Mouse (Mus musculus) kidney, postnatal 0 days (tissue): ENCODE measurements around the gene Mroh2b. TPM values are rescaled to one million over a fixed set of nuclear protein-coding genes. Genes with fewer than 3 reads are reported as not detected.

Source experiments
- ATAC-seq: fragments of 200-750 bp; cut with Nextera tagmentation; replicated peaks from 2 replicates; pipeline ENCODE4 v1.8.0; 2017; ENCODE audit warnings: low read depth, moderate number of reproducible peaks, moderate TSS enrichment, moderate library complexity; ENCODE audit not compliant: low FRiP score
- DNase-seq: peaks from one replicate; pipeline ENCODE4 v3.0.0-alpha.2; 2016; ENCODE audit warnings: low spot score
- H3K27ac ChIP-seq: fragments of 300-500 bp; sonication (generic); 2 replicates; pipeline ENCODE4 v1.5.1; 2014; ENCODE audit warnings: mild to moderate bottlenecking
- H3K27me3 ChIP-seq: fragments of 300-500 bp; sonication (generic); 2 replicates; pipeline ENCODE4 v1.6.1; 2014; ENCODE audit warnings: low read length, mixed read lengths; ENCODE audit not compliant: insufficient read depth
- H3K36me3 ChIP-seq: fragments of 300-500 bp; sonication (generic); 2 replicates; pipeline ENCODE4 v1.6.1; 2014; ENCODE audit warnings: low read length, mixed read lengths; ENCODE audit not compliant: insufficient read depth
- H3K4me1 ChIP-seq: fragments of 300-500 bp; sonication (generic); replicated peaks from 2 replicates; pipeline ENCODE4 v1.6.1; 2014; ENCODE audit warnings: antibody characterized with exemption, low read length, mixed read lengths; ENCODE audit not compliant: insufficient read depth
- H3K4me2 ChIP-seq: fragments of 300-500 bp; sonication (generic); 2 replicates; pipeline ENCODE4 v1.6.1; 2014; ENCODE audit warnings: mild to moderate bottlenecking, low read length, moderate library complexity, mixed read lengths
- H3K4me3 ChIP-seq: fragments of 300-500 bp; sonication (generic); replicated peaks from 2 replicates; pipeline ENCODE4 v1.5.1; 2014; ENCODE audit warnings: low read depth, low read length
- H3K9ac ChIP-seq: fragments of 300-500 bp; sonication (generic); 2 replicates; pipeline ENCODE4 v1.6.1; 2014; ENCODE audit warnings: low read depth, low read length
- H3K9me3 ChIP-seq: fragments of 300-500 bp; sonication (generic); replicated peaks from 2 replicates; pipeline ENCODE4 v1.6.1; 2016; ENCODE audit warnings: low read length, inconsistent platforms, mixed read lengths
- CTCF ChIP-seq: IDR thresholded peaks from 2 replicates; pipeline ENCODE4 v1.5.1; 2016; ENCODE audit warnings: antibody characterized with exemption, low read depth, mild to moderate bottlenecking, moderate library complexity
- WGBS: fragments of 180-500 bp; shearing (Covaris S2); extraction: QIAGEN DNeasy Blood & Tissue Kit; methylation state at CpG from one replicate; pipeline ENCODE4 v1.1.7; 2014; 5-methylcytosine and 5-hydroxymethylcytosine counted together
- polyA plus RNA-seq: library from polyadenylated mRNA; unstranded; fragments of >200 nt; fragmentation: Nextera tagmentation; extraction: Ambion mirVana; gene quantifications from 2 replicates; pipeline ENCODE4 v1.2.1, GENCODE M21; 2015

Gene Mroh2b
- polyA plus RNA-seq, 1 experiment from 2014 or later: not detected

DNA sequence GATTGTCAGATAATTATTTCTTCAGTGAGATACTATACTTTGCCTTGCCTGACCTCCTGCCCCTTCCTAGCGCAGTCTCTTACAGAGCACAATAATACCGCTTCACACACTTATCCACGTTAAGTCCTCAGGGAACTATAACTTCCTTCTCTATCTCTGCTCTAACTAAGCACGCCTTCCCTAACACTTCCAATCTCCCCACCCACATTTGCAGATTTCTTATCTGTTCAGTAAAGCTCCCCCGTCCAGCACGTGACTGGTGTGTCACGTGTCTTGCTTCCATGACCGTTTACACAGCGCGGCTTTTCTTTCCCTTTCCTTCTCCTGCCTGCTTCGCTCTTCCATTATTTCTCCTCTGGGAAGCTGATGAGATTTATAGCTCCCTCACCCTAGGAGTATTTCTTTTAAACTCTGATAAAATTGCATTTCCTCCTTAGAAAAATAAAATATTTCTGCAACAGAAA lies 111.1 kb downstream of the Mroh2b start:
- no peaks in the 10 kb centered on the region for H3K27me3 ChIP-seq
- peak overlapping the region; percentile 48 for H3K4me2 ChIP-seq
- no peaks in the 10 kb centered on the region for H3K4me1 ChIP-seq
- ATAC-seq (peak; percentile 87), DNase-seq (peak; percentile 81)
- H3K36me3 ChIP-seq: no peaks in the 10 kb centered on the region
- peak overlapping the region; percentile 2; the same call in 1 of the 2 replicates for H3K4me3 ChIP-seq
- no peak overlapping the region for H3K9ac ChIP-seq
- no peak for TF ChIP-seq CTCF
- H3K27ac ChIP-seq: no peak overlapping the region
- no peaks in the 10 kb centered on the region for H3K9me3 ChIP-seq
- 28% methylated on average over 11 of the region's 11 CpGs for WGBS

Other genes with a start within 250 kb of the Mroh2b start
- 0.10 and 0.11 TPM in 2 replicates for gene C6, start 171.6 kb upstream of the Mroh2b start, polyA plus RNA-seq
- 0.32 and 0.50 TPM in 2 replicates for gene C7, start 165.0 kb downstream of the Mroh2b start, polyA plus RNA-seq
- gene Card6, start 209.8 kb downstream of the Mroh2b start, polyA plus RNA-seq: 1.4 and 2.2 TPM in 2 replicates
- gene Rpl37, start 217.9 kb downstream of the Mroh2b start, polyA plus RNA-seq: 742 and 859 TPM in 2 replicates
- 19.9 and 21.0 TPM in 2 replicates for gene Prkaa1, start 245.1 kb downstream of the Mroh2b start, polyA plus RNA-seq